Mouse (Mus musculus): ENCODE measurements around the gene Chmp1a. TPM values are rescaled to one million over a fixed set of nuclear protein-coding genes. Genes with fewer than 3 reads are reported as not detected.
A peak's percentile ranks its signal among the peaks of the same experiment; 100 is the strongest.

The Chmp1a gene
- total RNA-seq, 2 experiments from 2014 or later, result 53.9 to 69.1 TPM

GRCm38 (mm10) chr8:123181391-123181790 is 31.2 kb downstream of the Chmp1a start:
- intact Hi-C loops (cut with DNase I), result no loop called here
- peak; percentile 59 to 66 for DNase-seq

GRCm38 (mm10) chr8:123157888-123158465 is 54.6 kb downstream of the Chmp1a start, which contains the start of gene Sult5a1:
Gene Sult5a1 (minus strand): TSS chr8:123158315.
- DNase-seq, result no peak
- intact Hi-C loops (cut with DNase I), result loop anchor here (5.0 kb wide), 1 partner anchor 34 kb away; no protein-coding TSS in a partner anchor

- intact Hi-C loops (cut with DNase I), result loop anchor here (5.0 kb wide), 1 partner anchor 36 kb away; no protein-coding TSS in a partner anchor
- DNase-seq, result no peak
These were observed 56.3 kb downstream of the Chmp1a start for GRCm38 (mm10) chr8:123156070-123156773.

- intact Hi-C loops (cut with DNase I), result loop anchor here (2.0 to 5.0 kb wide), 2 partner anchors 37 to 48 kb away; no protein-coding TSS in a partner anchor
- DNase-seq, result no peak
These were observed 57.4 kb downstream of the Chmp1a start for GRCm38 (mm10) chr8:123155177-123155576.

Other genes with a start within 250 kb of the Chmp1a start
- gene Ankrd11, start 170.5 kb downstream of the Chmp1a start, total RNA-seq (2021), result 10 to 100 TPM; 69.0 to 80.5 TPM
- gene Spg7, start 149.8 kb downstream of the Chmp1a start, total RNA-seq (2021), result 10 to 100 TPM; 79.7 to 87.7 TPM
- 100 to 1,000 TPM; 409 to 436 TPM for gene Rpl13, start 110.4 kb downstream of the Chmp1a start, total RNA-seq (2021)
- under 1 TPM; 0.35 to 0.44 TPM for gene Cpne7, start 95.4 kb downstream of the Chmp1a start, total RNA-seq (2021)
- gene Sult5a1, start 54.4 kb downstream of the Chmp1a start, total RNA-seq (2021), result under 1 TPM; 0.58 to 0.79 TPM
- gene Dpep1, start 26.5 kb downstream of the Chmp1a start, total RNA-seq (2021), result 10 to 100 TPM; 32.3 to 53.6 TPM
- gene Spata33, start 69 bp upstream of the Chmp1a start, total RNA-seq (2021), result 10 to 100 TPM; 22.5 to 27.2 TPM
- gene Cdk10, start 12.1 kb upstream of the Chmp1a start, total RNA-seq (2021), result 10 to 100 TPM; 19.6 to 24.0 TPM
- gene Spata2l, start 23.5 kb upstream of the Chmp1a start, total RNA-seq (2021), result 1 to 10 TPM; 5.4 to 6.2 TPM
- gene Zfp276, start 41.4 kb upstream of the Chmp1a start, total RNA-seq (2021), result 10 to 100 TPM in 1 of 2 experiments, 1 to 10 TPM in 1; 9.4 to 10.8 TPM
- gene Vps9d1, start 41.6 kb upstream of the Chmp1a start, total RNA-seq (2021), result 10 to 100 TPM; 21.8 to 26.5 TPM
- gene Fanca, start 105.8 kb upstream of the Chmp1a start, total RNA-seq (2021), result 1 to 10 TPM; 1.7 to 3.4 TPM
- gene Spire2, start 120.0 kb upstream of the Chmp1a start, total RNA-seq (2021), result under 1 TPM; 0.11 to 0.14 TPM
- gene Tcf25, start 161.0 kb upstream of the Chmp1a start, total RNA-seq (2021), result 100 to 1,000 TPM; 121 to 130 TPM
- gene Mc1r, start 194.3 kb upstream of the Chmp1a start, total RNA-seq (2021), result not detected
- under 1 TPM in 1 of 2 experiments, not detected in 1; 0.72 TPM for gene Tubb3, start 198.7 kb upstream of the Chmp1a start, total RNA-seq (2021)
- gene Def8, start 210.8 kb upstream of the Chmp1a start, total RNA-seq (2021), result 10 to 100 TPM; 51.6 to 58.1 TPM

All from heart, postnatal 36 days (tissue).